Mouse (Mus musculus) heart, adult 8-10 months (tissue): Measurements from ENCODE around the gene Crkl. TPM values are rescaled to one million over a fixed set of nuclear protein-coding genes. Genes with fewer than 3 reads are reported as not detected.
A peak's percentile ranks its signal among the peaks of the same experiment; 100 is the strongest.

Experiments used
- DNase-seq: peaks from one replicate; pipeline ENCODE4 v3.0.0; 2022; ENCODE audit warnings: low spot score
- total RNA-seq, 4 experiments: library from RNA; stranded (reverse); gene quantifications; 2 replicates each; pipeline ENCODE4 v1.2.4; 2022

Crkl gene
- total RNA-seq, 4 experiments from 2014 or later, result 22.8 to 29.8 (median 28.1) TPM

GRCm38 (mm10) chr16:17528276-17528675 is 76.5 kb downstream of the Crkl start:
- no peak for DNase-seq

- DNase-seq, result no peak
Observed at GRCm38 (mm10) chr16:17529981-17530586, 78.3 kb downstream of the Crkl start.

DNA sequence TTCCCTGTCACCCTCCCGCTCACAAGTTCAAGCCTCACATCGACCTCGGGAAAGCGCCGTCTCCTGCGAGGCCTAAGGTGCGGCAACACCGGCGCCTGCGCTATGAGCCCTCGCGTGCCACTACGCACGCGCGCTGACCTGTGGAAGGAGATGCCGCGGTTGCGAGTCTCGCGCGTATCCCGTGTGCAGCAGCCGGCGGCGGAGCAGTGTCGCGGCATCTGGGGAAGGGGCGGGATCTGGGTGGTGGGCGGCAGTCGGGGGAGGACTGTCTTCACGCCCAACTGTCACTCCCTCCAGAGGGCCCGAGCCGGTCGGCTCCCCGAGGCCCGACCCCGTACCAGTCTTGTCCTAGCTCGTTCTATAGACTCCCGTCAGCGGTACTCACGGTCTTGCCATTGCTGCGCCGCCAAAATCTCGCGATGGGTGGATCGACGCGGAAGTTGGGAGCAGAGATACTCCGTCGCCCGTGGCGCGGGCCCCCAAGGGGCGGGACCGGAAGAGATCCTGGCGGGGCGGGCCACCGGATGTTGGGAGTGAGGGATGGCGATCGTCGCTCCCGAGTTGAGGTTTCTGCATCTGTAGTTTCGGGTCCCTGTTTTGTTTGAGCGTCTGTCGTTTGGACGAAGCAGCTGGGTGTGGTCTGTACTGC is 79.0 kb downstream of the Crkl start, which contains the start of gene Thap7:
TSS of gene Thap7 (minus strand) at position 497 of the 649 bp plus-strand sequence.
- peak; percentile 94 for DNase-seq

DNA sequence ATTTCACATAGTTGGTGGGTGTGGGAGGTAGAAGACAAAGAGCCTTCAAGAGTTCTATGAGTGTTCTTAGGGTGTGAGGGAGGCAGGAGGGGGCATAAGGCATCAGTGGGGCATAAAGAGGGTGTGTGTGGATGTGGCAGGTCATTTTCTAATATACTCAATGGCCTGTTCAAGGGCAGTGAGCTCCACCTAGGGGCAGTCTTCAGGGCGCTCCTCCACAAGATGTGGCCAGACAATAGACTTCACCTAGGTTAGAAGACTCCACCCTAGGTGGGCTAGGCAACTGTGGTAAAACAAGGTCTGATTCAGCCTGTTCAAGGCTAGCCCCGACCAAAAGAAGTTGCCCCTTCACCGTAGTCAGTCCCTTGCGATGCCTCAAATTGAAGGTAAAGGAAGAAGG is 80.5 kb downstream of the Crkl start:
- no peak for DNase-seq

GRCm38 (mm10) chr16:17532676-17533329 is 81.0 kb downstream of the Crkl start:
- no peak for DNase-seq

- DNase-seq, result no peak
Observed at GRCm38 (mm10) chr16:17536584-17536983, 84.8 kb downstream of the Crkl start.

Other genes starting within 250 kb of the Crkl start
- 100 to 1,000 TPM; 107 to 119 (median 114) TPM for gene Ube2l3, start 249.3 kb upstream of the Crkl start, total RNA-seq
- gene Rimbp3, start 243.4 kb upstream of the Crkl start, total RNA-seq, result under 1 TPM in 3 of 4 experiments, not detected in 1; 0.14 to 0.44 (median 0.22) TPM
- gene Hic2, start 218.4 kb upstream of the Crkl start, total RNA-seq, result 1 to 10 TPM; 1.4 to 2.2 (median 1.9) TPM
- gene Tmem191c, start 175.9 kb upstream of the Crkl start, total RNA-seq, result 1 to 10 TPM; 1.2 to 2.7 (median 1.7) TPM
- 1 to 10 TPM; 1.0 to 2.1 (median 1.5) TPM for gene Serpind1, start 120.6 kb upstream of the Crkl start, total RNA-seq
- 10 to 100 TPM; 16.1 to 18.4 (median 16.9) TPM for gene Snap29, start 46.0 kb upstream of the Crkl start, total RNA-seq
- gene Pi4ka, start 45.7 kb upstream of the Crkl start, total RNA-seq, result 10 to 100 TPM; 54.5 to 60.8 (median 58.6) TPM
- under 1 TPM in 1 of 4 experiments, not detected in 3; 0.35 TPM for gene Aifm3, start 37.6 kb downstream of the Crkl start, total RNA-seq
- 10 to 100 TPM; 26.0 to 37.0 (median 29.7) TPM for gene Lztr1, start 56.7 kb downstream of the Crkl start, total RNA-seq
- 10 to 100 TPM; 16.6 to 18.5 (median 17.6) TPM for gene Thap7, start 79.1 kb downstream of the Crkl start, total RNA-seq
- not detected for gene Lrrc74b, start 109.3 kb downstream of the Crkl start, total RNA-seq
- 1 to 10 TPM; 1.1 to 2.9 (median 2.0) TPM for gene P2rx6, start 109.9 kb downstream of the Crkl start, total RNA-seq
- 1 to 10 TPM; 1.8 to 6.4 (median 3.1) TPM for gene Slc7a4, start 131.2 kb downstream of the Crkl start, total RNA-seq
- 10 to 100 TPM; 19.0 to 23.8 (median 20.1) TPM for gene Smpd4, start 167.4 kb downstream of the Crkl start, total RNA-seq
- under 1 TPM in 2 of 4 experiments, not detected in 2; 0.60 to 0.62 TPM for gene Ccdc74a, start 194.5 kb downstream of the Crkl start, total RNA-seq